In genomic region chr2:102356879-102357695, GRCm38 (mm10) we compare ENCODE assay signal across 9 mouse cellular contexts. TPM values are rescaled to one million over a fixed set of nuclear protein-coding genes. Genes with fewer than 3 reads are reported as not detected.
DNase-seq lines count a peak whose midpoint lies in the region.
"Had no signal": no experiment of that assay in that cellular context is flagged by ENCODE, and none has a peak within 500 bp of the region (broad histone marks: within the 10 kb centered on the region; RNA-seq: fewer than 3 reads in every experiment).

No protein-coding gene starts in this region.

- peak; percentile 3 for DNase-seq in left cerebral cortex, postnatal 4 days
- no peak for DNase-seq in left cerebral cortex, postnatal 10 days (ENCODE audit: extremely low spot score in 1 of 2, low spot score in 2 of 2)
- peak; percentile 28 for DNase-seq in adrenal gland, adult 8-10 months
- DNase-seq in cerebellum, postnatal 10 days = peak; percentile 59
- peak; percentile 69 for DNase-seq in skeletal muscle tissue, adult 2 months (ENCODE audit: low read depth, low spot score)
- no peak for DNase-seq in layer of hippocampus, postnatal 10 days (ENCODE audit: low spot score in 2 of 2)
- no peak for DNase-seq in thymus, adult 18-20 months
- DNase-seq: layer of hippocampus, adult 9-11 months; midbrain, embryonic 14.5 days had no signal

- intact Hi-C loops in left cerebral cortex, postnatal 4 days (cut with DNase I) = no loop called here
- intact Hi-C loops in left cerebral cortex, postnatal 10 days (cut with DNase I) = no loop called here

RNA-seq across cellular contexts. Expression of gene Trim44, which starts 50.5 kb away (rescaled TPM):
- 100 to 1,000 TPM; 166 to 167 TPM for total RNA-seq in left cerebral cortex, postnatal 4 days (2021)
- 100 to 1,000 TPM; 177 to 178 TPM for total RNA-seq in left cerebral cortex, postnatal 10 days (2021)
- 10 to 100 TPM; 71.9 to 85.6 (median 76.8) TPM for total RNA-seq in adrenal gland, adult 8-10 months (2022)
- 100 to 1,000 TPM; 162 to 165 TPM for total RNA-seq in layer of hippocampus, postnatal 10 days (2021)

Comparison
In these comparisons a context has a peak if more than half of its experiments do, and no peak if none do; other contexts are left out.
1. DNase-seq: peak in left cerebral cortex, postnatal 4 days (single experiment), adrenal gland, adult 8-10 months (single experiment), cerebellum, postnatal 10 days (2 of 2) and skeletal muscle tissue, adult 2 months (single experiment); none in left cerebral cortex, postnatal 10 days (0 of 2), layer of hippocampus, postnatal 10 days (0 of 2) and thymus, adult 18-20 months (0 of 2).